Mouse (Mus musculus): ENCODE measurements around the gene H2-M5. TPM values are rescaled to one million over a fixed set of nuclear protein-coding genes. Genes with fewer than 3 reads are reported as not detected.

The H2-M5 gene
- polyA plus RNA-seq, 1 experiment from 2014 or later: 0.34 TPM

- Histone ChIP-seq H3K4me1 (replicated peaks) (peaks cover 37% of the 10 kb centered on the region), H3K9me3 (replicated peaks) (no peaks in the 10 kb centered on the region), H3K27me3 (peaks cover 50% of the 10 kb centered on the region), H3K36me3 (peaks cover 9% of the 10 kb centered on the region; the same call in 1 of the 2 replicates), H3K9ac (peak overlapping the region; percentile 66), H3K4me3 (peak overlapping the region; percentile 62), H3K27ac (no peak overlapping the region), H3K4me2 (peak overlapping the region; percentile 99)
- no peak for ATAC-seq (replicated peaks; ENCODE audit: insufficient number of reproducible peaks, insufficient read depth, low FRiP score, low read depth)
- WGBS: under 1% methylated on average over 62 of the region's 62 CpGs
These were observed 42.1 kb downstream of the H2-M5 start for GRCm38 (mm10) chr17:36947051-36947819.

- no peaks in the 10 kb centered on the region for H3K9me3 ChIP-seq (replicated peaks)
- peaks cover 27% of the 10 kb centered on the region for H3K4me1 ChIP-seq (replicated peaks)
- no peak overlapping the region for H3K27ac ChIP-seq
- peaks cover 73% of the 10 kb centered on the region for H3K27me3 ChIP-seq
- peaks cover 7% of the 10 kb centered on the region; the same call in 1 of the 2 replicates for H3K36me3 ChIP-seq
- no peak overlapping the region for H3K4me3 ChIP-seq
- H3K9ac ChIP-seq: no peak overlapping the region
- no peak overlapping the region for H3K4me2 ChIP-seq
- no peak for ATAC-seq (replicated peaks; ENCODE audit: insufficient number of reproducible peaks, insufficient read depth, low FRiP score, low read depth)
- 25% methylated on average over 9 of the region's 9 CpGs for WGBS
These were observed 45.1 kb downstream of the H2-M5 start for GRCm38 (mm10) chr17:36944121-36944775.

GRCm38 (mm10) chr17:36943691-36944090, 45.6 kb downstream of the H2-M5 start:
- H3K4me2 ChIP-seq: peak overlapping the region; percentile 84
- peak overlapping the region; percentile 49 for H3K4me3 ChIP-seq
- H3K9ac ChIP-seq: no peak overlapping the region
- 0 out of 2 replicates have a peak, but pooled peaks cover 1% of the 10 kb centered on the region for H3K36me3 ChIP-seq
- H3K27me3 ChIP-seq: peaks cover 73% of the 10 kb centered on the region
- H3K4me1 ChIP-seq (replicated peaks): peaks cover 27% of the 10 kb centered on the region
- ATAC-seq (replicated peaks; ENCODE audit: insufficient number of reproducible peaks, insufficient read depth, low FRiP score, low read depth): no peak
- 18% methylated on average over 5 of the region's 5 CpGs for WGBS
- no peaks in the 10 kb centered on the region for H3K9me3 ChIP-seq (replicated peaks)
- no peak overlapping the region for H3K27ac ChIP-seq

GRCm38 (mm10) chr17:36942791-36943471, 46.4 kb downstream of the H2-M5 start, which contains the start of gene Rnf39:
Rnf39 (plus strand) TSS chr17:36942918.
- Histone ChIP-seq H3K9me3 (replicated peaks) (no peaks in the 10 kb centered on the region), H3K4me1 (replicated peaks) (peaks cover 27% of the 10 kb centered on the region), H3K9ac (peak within 1 kb of the TSS; percentile 31), H3K36me3 (no peaks in the 10 kb centered on the region), H3K27me3 (peaks cover 73% of the 10 kb centered on the region), H3K4me2 (peak within 1 kb of the TSS; percentile 84), H3K4me3 (peak within 1 kb of the TSS; percentile 49), H3K27ac (no peak within 1 kb of the TSS)
- 0 out of 2 replicates have a peak, but pooled peaks have one; percentile 14 for ATAC-seq (replicated peaks; ENCODE audit: insufficient number of reproducible peaks, insufficient read depth, low FRiP score, low read depth)
- whole genome bisulfite sequencing: 2% methylated on average over 59 of the region's 59 CpGs

GRCm38 (mm10) chr17:36942391-36942790, 46.9 kb downstream of the H2-M5 start:
- Histone ChIP-seq H3K4me2 (peak overlapping the region; percentile 84), H3K9me3 (replicated peaks) (no peaks in the 10 kb centered on the region), H3K4me1 (replicated peaks) (peaks cover 23% of the 10 kb centered on the region), H3K36me3 (no peaks in the 10 kb centered on the region), H3K27ac (no peak overlapping the region), H3K9ac (no peak overlapping the region), H3K27me3 (peaks cover 72% of the 10 kb centered on the region), H3K4me3 (peak overlapping the region; percentile 49)
- WGBS: 24% methylated on average over 10 of the region's 10 CpGs
- ATAC-seq (replicated peaks; ENCODE audit: insufficient number of reproducible peaks, insufficient read depth, low FRiP score, low read depth): peak; percentile 62; the same call in 1 of the 2 replicates

DNA sequence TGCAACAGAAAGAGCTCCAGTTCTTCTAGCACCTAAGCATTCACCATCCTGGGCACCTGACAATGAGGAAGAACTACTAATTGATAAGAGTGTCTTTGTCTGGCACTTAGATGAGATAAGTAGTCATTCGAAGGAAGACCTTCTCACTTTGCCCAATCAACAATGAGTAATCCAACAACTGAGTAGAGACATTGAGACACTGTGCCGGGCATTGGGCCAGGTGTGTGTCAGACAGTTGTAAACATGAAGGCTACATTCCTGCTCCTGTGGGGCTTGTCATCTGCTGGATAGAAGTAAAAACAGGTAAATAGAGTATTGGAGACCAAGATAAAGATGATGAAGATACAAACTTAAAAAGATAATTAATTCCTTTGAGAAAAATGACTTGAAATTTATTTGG, 51.3 kb downstream of the H2-M5 start:
- WGBS: 62% methylated on average over 2 of the region's 2 CpGs

More for the DNA sequence above, 51.3 kb downstream of the H2-M5 start:
- ATAC-seq (replicated peaks; ENCODE audit: insufficient number of reproducible peaks, insufficient read depth, low FRiP score, low read depth): no peak
- H3K4me3 ChIP-seq: no peak overlapping the region
- peaks cover 43% of the 10 kb centered on the region for H3K27me3 ChIP-seq
- H3K36me3 ChIP-seq: no peaks in the 10 kb centered on the region
- no peak overlapping the region for H3K4me2 ChIP-seq
- H3K4me1 ChIP-seq (replicated peaks): peaks cover 9% of the 10 kb centered on the region
- no peaks in the 10 kb centered on the region for H3K9me3 ChIP-seq (replicated peaks)
- no peak overlapping the region for H3K27ac ChIP-seq
- no peak overlapping the region for H3K9ac ChIP-seq

Other genes with a start within 250 kb of the H2-M5 start
- gene H2-M10.5, start 216.6 kb downstream of the H2-M5 start, polyA plus RNA-seq (2015; fragmentation: Nextera tagmentation; extraction: Ambion mirVana): not detected in 2 replicates
- gene H2-M10.6, start 177.4 kb downstream of the H2-M5 start, polyA plus RNA-seq (2015; fragmentation: Nextera tagmentation; extraction: Ambion mirVana): not detected in 2 replicates
- 17.7 and 25.0 TPM in 2 replicates for gene Trim26, start 152.4 kb downstream of the H2-M5 start, polyA plus RNA-seq (2015; fragmentation: Nextera tagmentation; extraction: Ambion mirVana)
- gene Trim15, start 122.3 kb downstream of the H2-M5 start, polyA plus RNA-seq (2015; fragmentation: Nextera tagmentation; extraction: Ambion mirVana): 0.06 and 0.13 TPM in 2 replicates
- 9.5 and 14.1 TPM in 2 replicates for gene Trim10, start 120.0 kb downstream of the H2-M5 start, polyA plus RNA-seq (2015; fragmentation: Nextera tagmentation; extraction: Ambion mirVana)
- gene Trim40, start 99.4 kb downstream of the H2-M5 start, polyA plus RNA-seq (2015; fragmentation: Nextera tagmentation; extraction: Ambion mirVana): not detected in 2 replicates
- not detected in 2 replicates for gene Trim31, start 91.4 kb downstream of the H2-M5 start, polyA plus RNA-seq (2015; fragmentation: Nextera tagmentation; extraction: Ambion mirVana)
- 0.33 and 0.48 TPM in 2 replicates for gene Rnf39, start 46.6 kb downstream of the H2-M5 start, polyA plus RNA-seq (2015; fragmentation: Nextera tagmentation; extraction: Ambion mirVana)
- 73.1 and 81.3 TPM in 2 replicates for gene Ppp1r11, start 37.8 kb downstream of the H2-M5 start, polyA plus RNA-seq (2015; fragmentation: Nextera tagmentation; extraction: Ambion mirVana)
- 41.2 and 47.4 TPM in 2 replicates for gene Znrd1, start 31.0 kb downstream of the H2-M5 start, polyA plus RNA-seq (2015; fragmentation: Nextera tagmentation; extraction: Ambion mirVana)
- 6.2 and 7.4 TPM in 2 replicates for gene Znrd1as, start 30.9 kb downstream of the H2-M5 start, polyA plus RNA-seq (2015; fragmentation: Nextera tagmentation; extraction: Ambion mirVana)
- gene 2410137M14Rik, start 8.3 kb downstream of the H2-M5 start, polyA plus RNA-seq (2015; fragmentation: Nextera tagmentation; extraction: Ambion mirVana): not detected in 2 replicates
- 32.4 and 40.4 TPM in 2 replicates for gene Zfp57, start 11.6 kb upstream of the H2-M5 start, polyA plus RNA-seq (2015; fragmentation: Nextera tagmentation; extraction: Ambion mirVana)
- 0.13 TPM in 1 of 2 replicates, not detected in the other for gene Mog, start 33.9 kb upstream of the H2-M5 start, polyA plus RNA-seq (2015; fragmentation: Nextera tagmentation; extraction: Ambion mirVana)
- 4.6 and 5.6 TPM in 2 replicates for gene Gabbr1, start 56.4 kb upstream of the H2-M5 start, polyA plus RNA-seq (2015; fragmentation: Nextera tagmentation; extraction: Ambion mirVana)
- gene Olfr90, start 99.0 kb upstream of the H2-M5 start, polyA plus RNA-seq (2015; fragmentation: Nextera tagmentation; extraction: Ambion mirVana): not detected in 2 replicates
- not detected in 2 replicates for gene Olfr91, start 108.7 kb upstream of the H2-M5 start, polyA plus RNA-seq (2015; fragmentation: Nextera tagmentation; extraction: Ambion mirVana)
- gene Olfr92, start 130.6 kb upstream of the H2-M5 start, polyA plus RNA-seq (2015; fragmentation: Nextera tagmentation; extraction: Ambion mirVana): not detected in 2 replicates
- not detected in 2 replicates for gene Olfr93, start 172.0 kb upstream of the H2-M5 start, polyA plus RNA-seq (2015; fragmentation: Nextera tagmentation; extraction: Ambion mirVana)
- 0.35 and 2.7 TPM in 2 replicates for gene Ubd, start 204.4 kb upstream of the H2-M5 start, polyA plus RNA-seq (2015; fragmentation: Nextera tagmentation; extraction: Ambion mirVana)
- gene Olfr94, start 211.5 kb upstream of the H2-M5 start, polyA plus RNA-seq (2015; fragmentation: Nextera tagmentation; extraction: Ambion mirVana): not detected in 2 replicates
- not detected in 2 replicates for gene Olfr95, start 223.6 kb upstream of the H2-M5 start, polyA plus RNA-seq (2015; fragmentation: Nextera tagmentation; extraction: Ambion mirVana)
- gene Olfr96, start 230.6 kb upstream of the H2-M5 start, polyA plus RNA-seq (2015; fragmentation: Nextera tagmentation; extraction: Ambion mirVana): not detected in 2 replicates
- not detected in 2 replicates for gene Olfr97, start 247.8 kb upstream of the H2-M5 start, polyA plus RNA-seq (2015; fragmentation: Nextera tagmentation; extraction: Ambion mirVana)

All from heart, embryonic 15.5 days (tissue).